Mouse (Mus musculus): ENCODE results near the gene Tbrg1. TPM values are rescaled to one million over a fixed set of nuclear protein-coding genes. Genes with fewer than 3 reads are reported as not detected.

Tbrg1 gene
- polyA plus RNA-seq, 1 experiment = 77.5 TPM

- TF ChIP-seq GATA1 (IDR thresholded peaks at IDR 0.05; ENCODE audit: low read length) = no peak
Measured at GRCm38 (mm10) chr9:37646246-37646645, 10.9 kb downstream of the Tbrg1 start.

GRCm38 (mm10) chr9:37638721-37639120, 18.4 kb downstream of the Tbrg1 start:
- no peak for TF ChIP-seq GATA1 (IDR thresholded peaks at IDR 0.05; ENCODE audit: low read length)

- TF ChIP-seq GATA1 (IDR thresholded peaks at IDR 0.05; ENCODE audit: low read length) = no peak
Measured at GRCm38 (mm10) chr9:37636800-37637542, 20.1 kb downstream of the Tbrg1 start.

GRCm38 (mm10) chr9:37636335-37636734, 20.8 kb downstream of the Tbrg1 start:
- no peak for TF ChIP-seq GATA1 (IDR thresholded peaks at IDR 0.05; ENCODE audit: low read length)

- TF ChIP-seq GATA1 (IDR thresholded peaks at IDR 0.05; ENCODE audit: low read length) = no peak
Measured at GRCm38 (mm10) chr9:37634269-37634668, 22.8 kb downstream of the Tbrg1 start.

GRCm38 (mm10) chr9:37632305-37632704, 24.8 kb downstream of the Tbrg1 start:
- no peak for TF ChIP-seq GATA1 (IDR thresholded peaks at IDR 0.05; ENCODE audit: low read length)

- no peak for TF ChIP-seq GATA1 (IDR thresholded peaks at IDR 0.05; ENCODE audit: low read length)
Measured at GRCm38 (mm10) chr9:37629941-37630340, 27.2 kb downstream of the Tbrg1 start.

GRCm38 (mm10) chr9:37628581-37628980, 28.5 kb downstream of the Tbrg1 start:
- TF ChIP-seq GATA1 (IDR thresholded peaks at IDR 0.05; ENCODE audit: low read length) = no peak

GRCm38 (mm10) chr9:37627263-37627662, 29.8 kb downstream of the Tbrg1 start:
- TF ChIP-seq GATA1 (IDR thresholded peaks at IDR 0.05; ENCODE audit: low read length) = no peak

GRCm38 (mm10) chr9:37626103-37626567, 31.0 kb downstream of the Tbrg1 start:
- TF ChIP-seq GATA1 (IDR thresholded peaks at IDR 0.05; ENCODE audit: low read length) = no peak

GRCm38 (mm10) chr9:37625641-37626040, 31.5 kb downstream of the Tbrg1 start:
- no peak for TF ChIP-seq GATA1 (IDR thresholded peaks at IDR 0.05; ENCODE audit: low read length)

GRCm38 (mm10) chr9:37625129-37625528, 32.0 kb downstream of the Tbrg1 start:
- TF ChIP-seq GATA1 (IDR thresholded peaks at IDR 0.05; ENCODE audit: low read length) = no peak

GRCm38 (mm10) chr9:37624502-37624901, 32.6 kb downstream of the Tbrg1 start:
- no peak for TF ChIP-seq GATA1 (IDR thresholded peaks at IDR 0.05; ENCODE audit: low read length)

- TF ChIP-seq GATA1 (IDR thresholded peaks at IDR 0.05; ENCODE audit: low read length) = no peak
Measured at GRCm38 (mm10) chr9:37623981-37624380, 33.1 kb downstream of the Tbrg1 start.

- TF ChIP-seq GATA1 (IDR thresholded peaks at IDR 0.05; ENCODE audit: low read length) = no peak
Measured at GRCm38 (mm10) chr9:37621290-37621689, 35.8 kb downstream of the Tbrg1 start.

GRCm38 (mm10) chr9:37616770-37617169, 40.3 kb downstream of the Tbrg1 start:
- no peak for TF ChIP-seq GATA1 (IDR thresholded peaks at IDR 0.05; ENCODE audit: low read length)

- no peak for TF ChIP-seq GATA1 (IDR thresholded peaks at IDR 0.05; ENCODE audit: low read length)
Measured at GRCm38 (mm10) chr9:37615220-37615619, 41.9 kb downstream of the Tbrg1 start.

Measured in G1E-ER4 (cell line).